Mouse (Mus musculus) layer of hippocampus, adult 9-11 months (tissue): ENCODE measurements around the gene Zc3h14.

Experiments
- DNase-seq: peaks from one replicate; pipeline ENCODE4 v3.0.0; 2022

Gene Zc3h14

GRCm38 (mm10) chr12:98741011-98741501, 5.7 kb upstream of the Zc3h14 start:
- DNase-seq, result peak; percentile 29

GRCm38 (mm10) chr12:98745626-98746025, 1.1 kb upstream of the Zc3h14 start:
- no peak for DNase-seq

- DNase-seq, result peak; percentile 51
Measured at GRCm38 (mm10) chr12:98746131-98746530, 633 bp upstream of the Zc3h14 start.

- no peak for DNase-seq
Measured at GRCm38 (mm10) chr12:98747380-98747753, 603 bp downstream of the Zc3h14 start.

- no peak for DNase-seq
Measured at GRCm38 (mm10) chr12:98757636-98758035, 10.9 kb downstream of the Zc3h14 start.

- DNase-seq, result no peak
Measured at GRCm38 (mm10) chr12:98759700-98760099, 12.9 kb downstream of the Zc3h14 start.

- no peak for DNase-seq
Measured at GRCm38 (mm10) chr12:98766241-98766640, 19.5 kb downstream of the Zc3h14 start.

- DNase-seq, result no peak
Measured at GRCm38 (mm10) chr12:98777509-98777908, 30.7 kb downstream of the Zc3h14 start.

GRCm38 (mm10) chr12:98779148-98779547, 32.4 kb downstream of the Zc3h14 start:
- DNase-seq, result peak; percentile 40

- no peak for DNase-seq
Measured at GRCm38 (mm10) chr12:98784251-98784650, 37.5 kb downstream of the Zc3h14 start.

GRCm38 (mm10) chr12:98795731-98796318, 49.1 kb downstream of the Zc3h14 start:
- DNase-seq, result no peak

- DNase-seq, result no peak
Measured at GRCm38 (mm10) chr12:98800334-98800733, 53.6 kb downstream of the Zc3h14 start.

- DNase-seq, result no peak
Measured at GRCm38 (mm10) chr12:98802245-98802644, 55.5 kb downstream of the Zc3h14 start.

GRCm38 (mm10) chr12:98804078-98804748, 57.4 kb downstream of the Zc3h14 start:
- DNase-seq, result no peak

- DNase-seq, result no peak
Measured at GRCm38 (mm10) chr12:98820781-98821180, 74.0 kb downstream of the Zc3h14 start.

- DNase-seq, result no peak
Measured at GRCm38 (mm10) chr12:98831122-98831521, 84.4 kb downstream of the Zc3h14 start.

GRCm38 (mm10) chr12:98832929-98833598, 86.3 kb downstream of the Zc3h14 start:
- DNase-seq, result no peak

- no peak for DNase-seq
Measured at GRCm38 (mm10) chr12:98833901-98834300, 87.1 kb downstream of the Zc3h14 start.

GRCm38 (mm10) chr12:98834879-98835278, 88.1 kb downstream of the Zc3h14 start:
- no peak for DNase-seq

- DNase-seq, result no peak
Measured at GRCm38 (mm10) chr12:98835466-98835865, 88.7 kb downstream of the Zc3h14 start.
